Mouse (Mus musculus) hindbrain, embryonic 11.5 days (tissue): Measurements from ENCODE around the gene Pgam1. TPM values are rescaled to one million over a fixed set of nuclear protein-coding genes. Genes with fewer than 3 reads are reported as not detected.
"Not testable (repeated sequence)": the region's sequence is repeated elsewhere in the genome, so short reads cannot be mapped to it uniquely, and the experiment has no call there.

Experiments used
- ATAC-seq: fragments of 200-750 bp; cut with Nextera tagmentation; 2 replicates; pipeline ENCODE4 v1.8.0; 2017; ENCODE audit warnings: mild to moderate bottlenecking, moderate TSS enrichment, moderate library complexity; ENCODE audit not compliant: low FRiP score
- DNase-seq: peaks from one replicate; pipeline ENCODE4 v3.0.0-alpha.2; 2015; ENCODE audit warnings: low spot score
- H3K27ac ChIP-seq: fragments of 300-500 bp; sonication (generic); 2 replicates; pipeline ENCODE4 v1.5.1; 2014; ENCODE audit warnings: mild to moderate bottlenecking, low read depth, low read length
- H3K27me3 ChIP-seq: fragments of 300-500 bp; sonication (generic); 2 replicates; pipeline ENCODE4 v1.6.1; 2014; ENCODE audit warnings: mild to moderate bottlenecking, low read length, moderate library complexity, mixed read lengths; ENCODE audit not compliant: control insufficient read depth, insufficient read depth
- H3K36me3 ChIP-seq: fragments of 300-500 bp; sonication (generic); 2 replicates; pipeline ENCODE4 v1.6.1; 2014; ENCODE audit warnings: mild to moderate bottlenecking, low read length, moderate library complexity, mixed read lengths; ENCODE audit not compliant: control insufficient read depth, insufficient read depth
- H3K4me1 ChIP-seq: fragments of 300-500 bp; sonication (generic); replicated peaks from 2 replicates; pipeline ENCODE4 v1.6.1; 2014; ENCODE audit warnings: low read length, mixed read lengths; ENCODE audit not compliant: control insufficient read depth, insufficient read depth
- H3K4me2 ChIP-seq: fragments of 300-500 bp; sonication (generic); replicated peaks from 2 replicates; pipeline ENCODE4 v1.6.1; 2014; ENCODE audit warnings: mild to moderate bottlenecking, low read depth, low read length
- H3K4me3 ChIP-seq: fragments of 300-500 bp; sonication (generic); 2 replicates; pipeline ENCODE4 v1.5.1; 2014; ENCODE audit warnings: low read depth, low read length
- H3K9ac ChIP-seq: fragments of 300-500 bp; sonication (generic); 2 replicates; pipeline ENCODE4 v1.6.1; 2014; ENCODE audit warnings: low read depth, low read length
- H3K9me3 ChIP-seq: fragments of 300-500 bp; sonication (generic); 2 replicates; pipeline ENCODE4 v1.6.1; 2016; ENCODE audit warnings: low read length; ENCODE audit not compliant: control insufficient read depth
- WGBS: fragments of 180-500 bp; shearing (Covaris S2); extraction: QIAGEN DNeasy Blood & Tissue Kit; methylation state at CpG from one replicate; pipeline ENCODE4 v1.1.7; 2014; 5-methylcytosine and 5-hydroxymethylcytosine counted together
- polyA plus RNA-seq: library from polyadenylated mRNA; unstranded; fragments of >200 nt; fragmentation: Nextera tagmentation; extraction: Ambion mirVana; gene quantifications from 2 replicates; pipeline ENCODE4 v1.2.1, GENCODE M21; 2014

The Pgam1 gene
- polyA plus RNA-seq, 1 experiment from 2014 or later, result 767 TPM

DNA sequence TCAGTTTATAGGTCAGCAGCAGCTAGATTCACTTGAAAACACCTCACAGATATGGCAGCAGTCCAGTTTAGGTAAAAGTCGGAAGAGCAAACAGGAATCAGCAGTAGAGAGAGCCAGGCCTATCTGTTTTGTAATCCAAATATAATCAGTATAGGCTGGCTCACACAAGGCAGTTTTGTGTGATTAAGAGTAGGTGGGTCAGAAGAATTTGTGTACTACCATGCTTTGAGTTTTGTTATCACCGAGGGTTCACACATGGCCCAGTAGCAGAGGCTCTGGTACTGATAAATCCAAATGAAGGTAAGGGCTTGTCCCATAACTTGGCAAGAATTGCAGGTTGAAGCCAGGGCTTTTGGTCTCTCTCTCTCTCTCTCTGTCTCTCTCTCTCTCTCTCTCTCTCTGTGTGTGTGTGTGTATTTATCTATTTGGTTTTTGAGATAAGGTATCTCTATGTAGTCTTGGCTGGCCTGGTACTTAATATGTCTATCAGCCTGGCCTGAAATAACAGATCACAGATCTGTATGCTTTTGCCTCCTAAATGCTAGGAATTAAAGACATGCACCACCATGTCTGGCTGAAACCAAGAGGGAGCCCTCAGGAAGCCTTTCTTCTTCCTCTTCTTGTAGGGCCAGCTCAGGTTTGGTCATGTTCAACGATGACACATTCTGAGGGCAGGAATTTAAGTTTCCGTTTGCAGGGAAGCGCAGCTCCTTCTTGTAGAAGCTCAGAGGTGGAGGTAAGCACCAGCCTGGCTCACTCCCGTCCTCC is 5.2 kb upstream of the Pgam1 start:
- ATAC-seq (no peak), DNase-seq (no peak)
- no peak overlapping the region for H3K4me2 ChIP-seq
- 65% methylated on average over 6 of the region's 6 CpGs for WGBS
- no peak overlapping the region for H3K27ac ChIP-seq
- H3K27me3 ChIP-seq, result no peaks in the 10 kb centered on the region
- no peaks in the 10 kb centered on the region for H3K4me1 ChIP-seq
- H3K9ac ChIP-seq, result no peak overlapping the region
- H3K9me3 ChIP-seq, result no peaks in the 10 kb centered on the region
- H3K4me3 ChIP-seq, result no peak overlapping the region
- H3K36me3 ChIP-seq, result no peaks in the 10 kb centered on the region

- Histone ChIP-seq H3K9me3 (no peaks in the 10 kb centered on the region), H3K4me3 (no peak overlapping the region), H3K9ac (no peak overlapping the region), H3K36me3 (no peaks in the 10 kb centered on the region), H3K4me1 (no peaks in the 10 kb centered on the region), H3K27ac (no peak overlapping the region), H3K27me3 (no peaks in the 10 kb centered on the region), H3K4me2 (no peak overlapping the region)
- no peak for ATAC-seq
- no peak for DNase-seq
- WGBS, result 55% methylated on average over 8 of the region's 8 CpGs
Observed at GRCm38 (mm10) chr19:41907079-41907760, 4.5 kb upstream of the Pgam1 start.

GRCm38 (mm10) chr19:41908736-41909135 is 3.0 kb upstream of the Pgam1 start:
- no peak overlapping the region for H3K4me3 ChIP-seq
- 94% methylated on average over 3 of the region's 3 CpGs for WGBS
- ATAC-seq, result no peak

DNA sequence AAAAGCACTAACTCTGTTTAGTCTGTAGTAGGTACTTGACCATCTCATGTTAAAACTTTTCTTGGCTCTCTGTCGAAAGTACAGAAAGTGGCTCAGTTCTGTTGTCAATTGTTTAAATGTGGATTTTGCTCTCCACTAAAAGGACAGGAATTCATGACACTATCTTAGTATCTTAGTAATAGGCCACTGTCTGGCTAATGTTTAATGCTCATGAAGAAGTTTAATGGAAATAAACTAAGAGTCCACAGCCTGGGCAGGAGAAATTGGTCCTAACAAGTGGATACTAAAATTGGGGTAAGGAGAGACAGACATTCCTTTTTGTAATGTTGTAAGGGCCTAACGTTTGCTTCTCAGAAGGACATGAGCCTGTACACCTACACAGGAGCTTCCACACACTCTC is 1.3 kb upstream of the Pgam1 start:
- 95% methylated on average over 2 of the region's 2 CpGs for WGBS
- Histone ChIP-seq H3K9me3 (no peaks in the 10 kb centered on the region), H3K9ac (no peak overlapping the region), H3K4me2 (no peak overlapping the region), H3K4me1 (peaks cover 11% of the 10 kb centered on the region), H3K4me3 (no peak overlapping the region), H3K27me3 (no peaks in the 10 kb centered on the region), H3K27ac (no peak overlapping the region), H3K36me3 (no peaks in the 10 kb centered on the region)
- no peak for DNase-seq
- no peak for ATAC-seq

More at GRCm38 (mm10) chr19:41908736-41909135, 3.0 kb upstream of the Pgam1 start:
- H3K9ac ChIP-seq, result no peak overlapping the region
- no peak for DNase-seq
- no peaks in the 10 kb centered on the region for H3K9me3 ChIP-seq
- peaks cover 10% of the 10 kb centered on the region for H3K4me1 ChIP-seq
- no peak overlapping the region for H3K27ac ChIP-seq
- H3K4me2 ChIP-seq, result no peak overlapping the region
- no peaks in the 10 kb centered on the region for H3K27me3 ChIP-seq
- H3K36me3 ChIP-seq, result no peaks in the 10 kb centered on the region

GRCm38 (mm10) chr19:41912121-41913080 is 678 bp downstream of the Pgam1 start:
- H3K36me3 ChIP-seq, result peaks cover 7% of the 10 kb centered on the region; the same call in 1 of the 2 replicates
- WGBS, result under 1% methylated on average over 49 of the region's 53 CpGs
- peak overlapping the region; percentile 83 for H3K9ac ChIP-seq

GRCm38 (mm10) chr19:41913774-41914591 is 2.3 kb downstream of the Pgam1 start:
- Histone ChIP-seq H3K4me1 (peaks cover 11% of the 10 kb centered on the region), H3K9ac (peak overlapping the region; percentile 83), H3K4me3 (peak overlapping the region; percentile 86), H3K27me3 (no peaks in the 10 kb centered on the region), H3K36me3 (peaks cover 7% of the 10 kb centered on the region; the same call in 1 of the 2 replicates), H3K27ac (no peak overlapping the region), H3K9me3 (no peaks in the 10 kb centered on the region), H3K4me2 (peak overlapping the region; percentile 92)
- DNase-seq (no peak), ATAC-seq (no peak)
- 34% methylated on average over 6 of the region's 6 CpGs for WGBS

More at GRCm38 (mm10) chr19:41912121-41913080, 678 bp downstream of the Pgam1 start:
- peak overlapping the region; percentile 67 for H3K27ac ChIP-seq
- DNase-seq (peak; percentile 48), ATAC-seq (peak; percentile 83)
- H3K4me2 ChIP-seq, result peak overlapping the region; percentile 92
- peaks cover 11% of the 10 kb centered on the region for H3K4me1 ChIP-seq
- no peaks in the 10 kb centered on the region for H3K9me3 ChIP-seq
- peak overlapping the region; percentile 86 for H3K4me3 ChIP-seq
- no peaks in the 10 kb centered on the region for H3K27me3 ChIP-seq

GRCm38 (mm10) chr19:41914592-41914882 is 2.8 kb downstream of the Pgam1 start:
- not testable (repeated sequence) for DNase-seq, H3K4me2 ChIP-seq, H3K9me3 ChIP-seq, H3K9ac ChIP-seq, H3K36me3 ChIP-seq, H3K27me3 ChIP-seq, H3K27ac ChIP-seq, H3K4me3 ChIP-seq, ATAC-seq
- H3K4me1 ChIP-seq, result peaks cover 11% of the 10 kb centered on the region

DNA sequence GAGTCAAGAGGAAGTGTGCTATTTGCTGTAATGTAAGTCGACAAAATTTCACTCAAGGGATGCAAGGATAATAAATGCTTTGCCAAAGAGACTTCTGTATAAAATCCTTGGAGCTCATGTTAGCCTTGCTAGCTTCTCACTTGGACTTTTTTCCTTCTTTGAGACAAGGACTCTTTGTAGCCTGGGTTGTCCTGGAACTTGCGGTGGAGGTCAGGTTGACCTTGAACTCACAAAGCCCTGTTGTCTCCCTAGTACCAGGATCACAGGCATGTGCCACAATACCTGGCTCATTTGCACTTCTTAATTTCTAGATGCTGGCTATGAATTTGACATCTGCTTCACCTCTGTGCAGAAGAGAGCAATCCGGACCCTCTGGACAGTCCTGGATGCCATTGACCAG is 3.6 kb downstream of the Pgam1 start:
- H3K36me3 ChIP-seq, result peaks cover 7% of the 10 kb centered on the region; the same call in 1 of the 2 replicates
- H3K9me3 ChIP-seq, result no peaks in the 10 kb centered on the region
- no peak overlapping the region for H3K4me2 ChIP-seq
- ATAC-seq (no peak), DNase-seq (no peak)
- H3K27me3 ChIP-seq, result no peaks in the 10 kb centered on the region
- peaks cover 11% of the 10 kb centered on the region for H3K4me1 ChIP-seq
- H3K4me3 ChIP-seq, result no peak overlapping the region
- H3K27ac ChIP-seq, result no peak overlapping the region
- no peak overlapping the region for H3K9ac ChIP-seq
- WGBS, result 90% methylated on average over 3 of the region's 3 CpGs
